Mouse (Mus musculus) embryonic fibroblast, embryonic 13.5 days (primary cell): Measurements from ENCODE around the gene Gm28230.

ENCODE experiments used
- CTCF ChIP-seq: IDR thresholded peaks from 2 replicates; pipeline ENCODE4 v1.5.1; 2011; ENCODE audit warnings: mild to moderate bottlenecking, control low read depth, low read length, moderate library complexity, borderline replicate concordance; ENCODE audit not compliant: insufficient read depth
- POLR2A ChIP-seq: IDR thresholded peaks from 2 replicates; pipeline ENCODE4 v1.6.1; 2011; ENCODE audit warnings: low read depth, mild to moderate bottlenecking, control low read depth, low read length, moderate library complexity

DNA sequence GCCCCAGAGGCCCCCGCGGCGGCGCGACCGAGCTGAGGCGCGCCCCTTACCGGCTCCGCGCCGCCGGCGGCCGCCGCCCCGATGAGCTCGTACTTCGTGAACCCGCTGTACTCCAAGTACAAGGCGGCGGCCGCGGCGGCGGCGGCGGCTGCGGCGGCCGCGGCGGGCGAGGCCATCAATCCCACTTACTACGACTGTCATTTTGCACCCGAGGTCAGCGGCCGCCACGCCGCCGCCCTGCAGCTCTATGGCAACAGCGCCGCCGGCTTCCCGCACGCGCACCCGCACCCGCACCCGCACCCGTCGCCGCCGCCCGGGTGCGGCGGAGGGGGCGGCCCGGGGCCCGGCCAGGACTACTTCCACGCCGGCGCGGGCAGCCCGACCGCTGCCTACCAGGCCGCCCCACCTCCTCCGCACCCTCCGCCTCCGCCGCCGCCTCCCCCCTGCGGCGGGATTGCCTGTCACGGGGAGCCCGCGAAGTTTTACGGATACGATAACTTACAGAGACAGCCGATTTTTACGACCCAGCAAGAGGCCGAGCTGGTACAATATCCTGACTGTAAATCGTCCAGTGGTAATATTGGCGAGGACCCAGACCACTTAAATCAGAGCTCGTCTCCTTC lies 20.9 kb upstream of the Gm28230 start:
- TF ChIP-seq POLR2A (no peak; the same call in 1 of the 2 replicates), CTCF (no peak)
